Mouse (Mus musculus) fibroblast of lung, adult 2 months (primary cell): ENCODE data around the gene Usp18.

Source experiments
- DNase-seq: peaks from one replicate; pipeline ENCODE4 v3.0.0-alpha.2; 2011; ENCODE audit warnings: low read depth

Gene Usp18

DNA sequence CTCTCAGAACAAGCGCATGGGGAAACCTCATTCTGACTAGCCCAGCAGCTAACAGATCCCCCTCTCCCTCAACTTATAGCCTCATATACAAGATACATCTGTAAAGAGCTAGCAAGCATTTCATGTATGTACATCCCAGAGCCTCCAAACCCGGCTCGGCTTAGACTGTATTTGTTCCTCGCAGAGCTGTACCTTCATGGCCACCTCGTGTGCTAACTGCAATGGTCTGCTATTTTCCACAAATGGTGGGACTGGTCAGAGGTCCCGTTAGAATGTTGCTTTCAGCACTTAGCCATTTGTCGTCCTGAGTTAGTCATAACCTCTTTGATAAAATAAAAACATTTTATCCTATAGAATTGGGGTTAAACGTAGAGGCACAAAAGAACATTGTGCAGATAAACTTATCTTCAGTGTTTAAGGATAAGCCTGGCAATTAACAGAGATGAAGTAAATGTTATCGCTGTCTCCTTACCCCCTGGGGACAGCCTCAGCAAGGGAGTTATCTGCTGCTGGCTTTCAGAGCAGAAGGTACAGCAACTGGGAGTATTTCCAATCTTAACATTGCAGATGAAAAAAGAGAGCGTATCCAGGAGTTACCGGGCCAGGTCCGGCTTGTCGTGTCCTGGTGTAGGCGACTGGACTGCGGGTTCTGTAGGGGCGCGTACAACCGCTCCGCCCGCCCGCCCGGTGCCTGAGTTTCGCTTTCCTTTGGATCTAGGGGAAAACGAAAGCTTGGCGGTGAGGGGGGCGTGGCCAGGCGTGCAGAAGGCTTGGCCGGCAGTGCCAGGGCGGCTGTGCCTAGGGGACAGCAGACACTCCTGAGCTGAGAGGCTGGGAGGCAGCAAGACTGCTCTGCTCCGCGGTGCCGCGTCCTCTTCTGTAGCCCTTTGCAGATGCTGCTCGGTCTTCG, at the start of gene Usp18:
Gene Usp18 (plus strand): TSS at position 780 of the 910 bp plus-strand sequence.
- peak; percentile 61 for DNase-seq

DNA sequence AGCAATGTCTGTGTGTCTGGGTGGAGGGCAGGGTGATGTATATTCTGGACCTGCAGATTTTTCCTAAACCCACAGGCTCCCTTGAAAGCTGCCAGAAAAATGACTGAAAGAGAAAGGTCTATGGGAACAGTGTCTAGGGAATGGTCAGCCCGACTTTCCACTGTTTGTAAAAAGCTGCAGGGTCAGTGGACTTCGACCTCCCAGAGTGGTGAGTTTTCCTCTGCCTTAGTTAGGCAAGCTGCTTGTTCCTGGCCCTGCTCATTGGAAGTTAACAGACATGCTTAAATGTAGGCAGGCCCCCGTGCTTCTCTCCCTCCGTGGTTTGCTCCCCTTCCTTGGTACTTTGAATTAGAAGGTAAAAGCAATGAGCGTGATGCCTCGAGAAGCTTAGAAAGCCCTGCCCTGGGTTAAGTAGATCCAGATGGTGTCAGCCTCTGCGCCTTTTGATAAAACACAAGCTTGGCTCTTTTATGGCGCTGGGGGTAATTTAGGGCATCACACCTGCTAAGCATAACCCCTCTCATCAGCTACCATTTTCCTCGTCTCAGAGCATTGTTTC, 47.8 kb upstream of the Usp18 start:
- no peak for DNase-seq

DNA sequence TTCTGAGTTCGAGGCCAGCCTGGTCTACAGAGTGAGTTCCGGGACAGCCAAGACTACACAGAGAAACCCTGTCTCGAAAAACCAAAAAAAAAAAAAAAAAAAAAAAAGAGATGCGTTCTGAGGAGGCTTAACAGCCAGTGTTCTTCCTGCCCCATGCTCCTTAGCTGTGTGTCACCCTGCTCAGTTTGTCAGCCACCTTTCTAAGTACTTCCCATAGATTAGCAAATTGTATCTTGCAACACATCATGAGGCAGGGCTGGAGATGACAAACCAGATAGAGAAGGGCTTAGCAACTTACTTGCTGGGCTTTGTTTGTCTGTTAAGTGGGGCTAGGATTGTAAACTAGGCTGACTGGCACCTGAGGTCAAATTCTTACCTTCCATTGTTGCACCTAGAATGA, 45.2 kb upstream of the Usp18 start:
- no peak for DNase-seq

GRCm38 (mm10) chr6:121202026-121202425, 43.7 kb upstream of the Usp18 start:
- DNase-seq = no peak

GRCm38 (mm10) chr6:121206481-121206880, 39.2 kb upstream of the Usp18 start:
- no peak for DNase-seq

GRCm38 (mm10) chr6:121209584-121209983, 36.1 kb upstream of the Usp18 start:
- DNase-seq = no peak

DNA sequence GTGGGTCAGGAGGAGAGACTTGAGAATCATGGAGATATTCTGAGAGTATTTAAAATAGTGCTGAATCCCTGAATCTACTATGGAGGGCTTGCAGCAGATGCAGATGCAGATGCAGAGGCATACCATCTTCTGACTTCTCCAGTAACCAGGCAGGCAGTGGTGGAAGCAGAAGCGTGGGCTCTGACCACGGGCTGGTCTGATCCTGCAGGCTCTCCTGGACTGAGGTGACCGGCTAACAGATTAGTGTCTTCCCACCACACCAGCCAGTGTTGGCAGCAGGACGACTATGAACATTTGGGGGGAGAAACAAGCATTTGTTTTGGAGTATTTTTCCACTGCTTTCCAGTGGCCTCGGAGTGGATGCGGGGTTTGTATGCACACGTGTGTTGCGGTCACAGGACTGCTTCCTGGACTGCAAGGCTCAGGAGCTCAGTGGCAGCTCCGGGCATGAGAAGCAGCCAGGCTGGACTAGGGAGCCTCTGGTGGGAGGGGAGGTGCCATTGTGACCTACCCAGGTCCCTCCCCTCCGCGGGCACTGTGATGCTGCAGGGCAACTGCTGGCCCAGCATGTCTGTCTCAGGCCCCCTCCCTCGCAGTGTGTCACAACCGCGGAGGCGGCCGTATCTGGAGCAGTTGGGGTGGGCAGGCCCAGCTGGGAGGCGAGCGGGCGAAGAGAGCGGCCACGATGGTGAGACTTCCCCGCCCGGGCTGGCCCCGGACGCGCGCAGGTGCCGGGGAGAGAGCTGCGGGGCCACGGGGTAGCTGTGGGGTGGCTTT, 35.4 kb upstream of the Usp18 start, which contains the start of gene Tuba8:
Gene Tuba8 (plus strand): TSS at position 548 of the 777 bp plus-strand sequence.
- no peak for DNase-seq

DNA sequence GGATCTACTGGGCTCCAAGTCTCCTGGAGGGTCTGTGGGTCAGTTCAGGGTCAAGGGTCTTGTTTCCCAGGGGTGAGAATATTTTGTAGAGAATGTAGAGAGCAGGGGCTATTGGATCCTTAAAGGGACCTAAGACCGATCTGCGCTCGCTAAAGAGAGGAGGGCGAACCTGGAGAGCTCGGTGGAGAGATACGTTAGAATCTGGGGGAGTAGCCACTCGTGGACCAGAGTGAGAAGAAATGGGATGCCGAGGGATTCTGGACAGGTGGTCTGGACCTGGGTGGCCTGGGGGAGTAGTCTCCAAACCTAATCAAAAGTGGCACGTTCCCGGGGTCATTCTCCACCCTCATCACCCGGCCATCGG, 34.8 kb upstream of the Usp18 start:
- DNase-seq = no peak

GRCm38 (mm10) chr6:121211743-121212142, 34.0 kb upstream of the Usp18 start:
- DNase-seq = no peak

GRCm38 (mm10) chr6:121212988-121213387, 32.7 kb upstream of the Usp18 start:
- DNase-seq = no peak

DNA sequence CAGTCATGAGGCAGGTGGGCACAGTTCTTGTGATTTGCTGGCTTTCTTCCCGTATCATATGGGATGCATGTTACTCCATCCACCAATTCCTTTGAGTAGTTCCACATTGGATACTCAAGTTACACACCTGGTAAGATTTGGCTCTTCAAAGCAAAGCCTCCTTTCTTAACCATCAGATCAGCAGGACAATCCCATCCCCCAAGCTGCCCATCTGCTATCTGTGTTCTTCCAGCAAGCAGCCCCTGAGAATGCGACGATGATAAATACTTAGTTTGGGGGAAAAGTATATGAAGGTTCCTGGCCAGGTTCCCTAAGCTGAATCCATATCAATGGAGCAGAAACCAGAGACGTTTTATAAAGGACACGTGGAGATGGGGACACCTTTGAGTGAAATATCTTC, 31.5 kb upstream of the Usp18 start:
- DNase-seq = no peak

GRCm38 (mm10) chr6:121214667-121215330, 30.9 kb upstream of the Usp18 start:
- DNase-seq = no peak

GRCm38 (mm10) chr6:121215336-121215735, 30.4 kb upstream of the Usp18 start:
- no peak for DNase-seq

- no peak for DNase-seq
These were observed 29.8 kb upstream of the Usp18 start for GRCm38 (mm10) chr6:121215896-121216295.

GRCm38 (mm10) chr6:121216589-121217255, 29.0 kb upstream of the Usp18 start:
- no peak for DNase-seq

DNA sequence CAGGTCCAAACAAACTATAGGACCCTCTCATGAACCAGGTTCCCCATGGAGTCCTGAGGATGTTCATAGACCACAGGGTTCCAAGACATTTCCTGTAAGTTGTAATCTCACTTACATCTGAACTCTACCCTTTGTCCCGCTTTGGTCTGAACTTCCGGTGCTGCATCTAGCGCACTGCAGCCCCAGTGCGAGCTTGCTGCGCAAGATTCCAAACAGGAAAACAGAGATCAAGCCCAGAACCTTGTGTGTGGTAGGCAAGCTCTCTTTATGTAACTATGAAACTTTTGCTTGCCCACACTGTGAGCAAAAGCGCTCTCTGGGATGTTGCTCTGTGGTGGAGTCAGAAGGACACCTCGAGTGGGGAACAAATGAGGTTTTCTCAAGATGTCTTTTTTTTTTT, 27.7 kb upstream of the Usp18 start:
- no peak for DNase-seq

DNA sequence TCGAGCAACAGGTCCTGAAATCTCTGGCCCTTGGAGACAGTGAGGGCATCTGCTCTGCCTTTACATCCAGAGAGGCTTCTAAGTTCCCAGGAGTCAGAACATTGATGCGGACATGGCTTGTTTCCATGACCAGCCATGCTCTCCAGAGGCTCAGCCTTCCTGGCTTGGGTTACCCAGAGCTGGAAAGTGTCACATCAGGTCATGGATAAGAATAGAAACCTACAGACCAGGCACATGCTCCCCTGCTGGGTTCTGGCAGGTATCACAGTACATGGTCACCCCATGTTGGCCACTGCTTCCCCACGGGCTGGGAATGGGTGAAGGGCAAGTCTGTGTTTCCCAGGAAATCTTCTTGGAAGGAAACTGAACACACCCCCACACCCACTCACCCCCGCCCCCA, 26.3 kb upstream of the Usp18 start:
- no peak for DNase-seq

DNA sequence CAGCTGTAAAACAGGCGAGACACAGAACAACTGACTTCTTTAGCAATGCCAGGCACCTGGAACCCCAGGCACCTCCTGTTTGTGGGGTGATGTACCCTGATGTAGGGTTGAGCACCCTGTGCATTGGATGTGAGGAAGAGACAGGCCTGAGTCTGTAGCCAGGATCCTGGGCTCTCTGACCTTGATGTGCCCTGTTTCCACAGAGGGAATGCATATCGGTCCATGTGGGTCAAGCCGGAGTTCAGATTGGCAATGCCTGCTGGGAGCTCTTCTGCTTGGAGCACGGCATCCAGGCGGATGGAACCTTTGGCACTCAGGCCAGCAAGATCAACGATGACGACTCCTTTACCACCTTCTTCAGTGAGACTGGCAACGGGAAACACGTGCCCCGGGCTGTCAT, 25.5 kb upstream of the Usp18 start:
- DNase-seq = no peak

DNA sequence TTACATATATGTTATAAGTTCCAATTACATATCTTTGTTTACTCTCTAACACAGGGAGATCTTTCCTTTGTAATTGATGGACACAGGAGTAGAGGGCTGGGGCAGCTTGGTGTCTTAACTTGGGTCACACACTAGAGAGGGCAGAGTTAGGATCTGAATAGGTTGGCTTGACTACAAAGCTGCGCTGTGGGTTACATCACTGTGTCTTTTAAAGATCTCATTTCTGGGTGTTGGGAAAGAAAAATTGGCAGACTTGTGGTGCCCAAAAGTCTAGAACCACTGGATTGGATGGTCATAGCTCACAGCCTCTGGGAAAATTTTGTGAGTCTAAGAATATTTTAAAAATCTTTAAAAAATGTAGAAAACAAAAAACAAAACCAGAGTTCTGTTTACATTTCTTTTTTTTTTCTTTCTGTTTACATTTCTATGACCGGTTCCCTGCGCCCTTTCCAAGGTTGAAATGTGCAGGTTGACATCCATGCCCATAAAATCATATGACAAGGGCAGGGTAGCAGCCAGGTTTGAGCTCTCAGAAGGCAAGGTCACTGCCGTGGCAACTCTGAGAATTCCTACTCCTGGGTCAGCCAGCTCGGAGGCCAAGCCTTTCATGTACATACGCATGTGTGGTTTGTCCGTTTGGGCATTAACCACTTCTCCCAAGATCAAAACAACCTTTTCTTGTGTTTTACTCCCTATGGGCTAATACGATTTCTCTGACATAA, 23.7 kb upstream of the Usp18 start:
- no peak for DNase-seq

DNA sequence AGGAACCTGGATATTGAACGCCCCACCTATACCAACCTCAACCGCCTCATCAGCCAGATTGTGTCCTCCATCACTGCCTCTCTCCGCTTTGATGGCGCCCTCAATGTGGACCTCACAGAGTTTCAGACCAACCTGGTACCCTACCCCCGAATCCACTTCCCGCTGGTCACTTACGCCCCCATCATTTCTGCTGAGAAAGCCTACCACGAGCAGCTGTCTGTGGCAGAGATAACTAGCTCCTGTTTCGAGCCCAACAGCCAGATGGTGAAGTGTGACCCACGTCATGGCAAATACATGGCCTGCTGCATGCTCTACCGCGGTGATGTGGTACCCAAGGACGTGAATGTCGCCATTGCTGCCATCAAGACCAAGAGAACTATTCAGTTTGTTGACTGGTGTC, 22.7 kb upstream of the Usp18 start:
- DNase-seq = no peak

- DNase-seq = no peak
These were observed 21.6 kb upstream of the Usp18 start for GRCm38 (mm10) chr6:121224067-121224466.
